Mouse (Mus musculus) stomach, postnatal 0 days (tissue): ENCODE results near the gene Rrp1. TPM values are rescaled to one million over a fixed set of nuclear protein-coding genes. Genes with fewer than 3 reads are reported as not detected.

Experiments used
- ATAC-seq: fragments of 200-750 bp; cut with Nextera tagmentation; 2 replicates; pipeline ENCODE4 v1.8.0; 2017; ENCODE audit not compliant: low FRiP score, low TSS enrichment
- DNase-seq: peaks from one replicate; pipeline ENCODE4 v3.0.0-alpha.2; 2016; ENCODE audit warnings: low spot score
- H3K27ac ChIP-seq: fragments of 300-500 bp; sonication (generic); replicated peaks from 2 replicates; pipeline ENCODE4 v1.5.1; 2014; ENCODE audit warnings: mild to moderate bottlenecking, control low read depth
- H3K27me3 ChIP-seq: fragments of 300-500 bp; sonication (generic); 2 replicates; pipeline ENCODE4 v1.6.1; 2014; ENCODE audit warnings: low read length; ENCODE audit not compliant: control insufficient read depth, insufficient read depth
- H3K36me3 ChIP-seq: fragments of 300-500 bp; sonication (generic); 2 replicates; pipeline ENCODE4 v1.6.1; 2014; ENCODE audit warnings: low read length, mixed read lengths; ENCODE audit not compliant: control insufficient read depth, insufficient read depth
- H3K4me1 ChIP-seq: fragments of 300-500 bp; sonication (generic); replicated peaks from 2 replicates; pipeline ENCODE4 v1.6.1; 2014; ENCODE audit warnings: antibody characterized with exemption; ENCODE audit not compliant: control insufficient read depth, insufficient read depth
- H3K4me2 ChIP-seq: fragments of 300-500 bp; sonication (generic); replicated peaks from 2 replicates; pipeline ENCODE4 v1.6.1; 2014; ENCODE audit warnings: low read depth, mild to moderate bottlenecking, control low read depth, moderate library complexity
- H3K4me3 ChIP-seq: fragments of 300-500 bp; sonication (generic); 2 replicates; pipeline ENCODE4 v1.5.1; 2014; ENCODE audit warnings: low read depth, low read length, control low read depth
- H3K9ac ChIP-seq: fragments of 300-500 bp; sonication (generic); 2 replicates; pipeline ENCODE4 v1.6.1; 2014; ENCODE audit warnings: mild to moderate bottlenecking, low read length, control low read depth, mixed read lengths
- H3K9me3 ChIP-seq: fragments of 300-500 bp; sonication (generic); 2 replicates; pipeline ENCODE4 v1.6.1; 2016; ENCODE audit warnings: low read length; ENCODE audit not compliant: control insufficient read depth
- CTCF ChIP-seq: IDR thresholded peaks from 2 replicates; pipeline ENCODE4 v1.5.1; 2016; ENCODE audit warnings: antibody characterized with exemption, low read depth, mild to moderate bottlenecking, moderate library complexity
- EP300 ChIP-seq: optimal IDR thresholded peaks from 2 replicates; pipeline ENCODE3; 2016; ENCODE audit warnings: antibody characterized with exemption
- WGBS: fragments of 180-500 bp; shearing (Covaris S2); extraction: QIAGEN DNeasy Blood & Tissue Kit; methylation state at CpG from one replicate; pipeline ENCODE4 v1.1.7; 2014; 5-methylcytosine and 5-hydroxymethylcytosine counted together
- polyA plus RNA-seq: library from polyadenylated mRNA; unstranded; fragments of >200 nt; fragmentation: Nextera tagmentation; extraction: Ambion mirVana; gene quantifications from 2 replicates; pipeline ENCODE4 v1.2.1, GENCODE M21; 2015

The Rrp1 gene
- polyA plus RNA-seq, 1 experiment from 2014 or later: 148 TPM

DNA sequence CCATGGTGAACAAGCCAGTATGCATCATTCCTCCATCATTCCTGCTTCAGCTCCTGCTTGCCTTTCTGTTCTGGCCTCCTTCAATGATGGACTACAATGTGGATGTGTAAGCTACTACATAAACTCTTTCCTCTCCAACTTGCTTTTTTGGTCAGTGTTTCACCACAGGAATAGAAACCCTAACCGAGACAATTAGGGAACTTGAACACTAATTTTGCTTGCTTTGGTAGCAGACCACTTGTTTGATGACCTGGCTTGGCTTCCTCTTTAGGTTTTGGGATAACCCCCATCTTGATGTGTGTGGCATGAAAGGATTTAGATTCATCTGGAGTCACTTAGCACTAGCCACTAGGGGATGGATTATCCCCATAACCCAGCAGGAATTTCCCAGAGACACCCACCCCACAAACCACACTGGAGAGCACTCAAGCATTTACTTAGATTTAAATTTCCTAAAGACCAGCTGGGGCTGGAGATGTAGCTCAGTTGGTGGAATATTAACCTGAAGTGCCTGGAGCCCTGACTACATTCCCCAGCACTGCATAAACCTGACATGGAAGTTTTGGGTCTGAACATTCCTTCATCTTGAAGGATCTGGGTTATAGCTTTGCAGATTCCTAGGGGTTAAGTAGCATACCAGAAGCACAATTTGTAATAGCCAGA lies 56.8 kb downstream of the Rrp1 start:
- TF ChIP-seq CTCF (no peak), EP300 (no peak)
- no peaks in the 10 kb centered on the region for H3K9me3 ChIP-seq
- H3K9ac ChIP-seq: no peak overlapping the region
- no peaks in the 10 kb centered on the region for H3K4me1 ChIP-seq
- DNase-seq (no peak), ATAC-seq (no peak)
- H3K27ac ChIP-seq: no peak overlapping the region
- no peaks in the 10 kb centered on the region for H3K36me3 ChIP-seq
- H3K27me3 ChIP-seq: no peaks in the 10 kb centered on the region
- H3K4me2 ChIP-seq: no peak overlapping the region
- WGBS: 71% methylated on average over 1 of the region's 1 CpGs
- no peak overlapping the region for H3K4me3 ChIP-seq

DNA sequence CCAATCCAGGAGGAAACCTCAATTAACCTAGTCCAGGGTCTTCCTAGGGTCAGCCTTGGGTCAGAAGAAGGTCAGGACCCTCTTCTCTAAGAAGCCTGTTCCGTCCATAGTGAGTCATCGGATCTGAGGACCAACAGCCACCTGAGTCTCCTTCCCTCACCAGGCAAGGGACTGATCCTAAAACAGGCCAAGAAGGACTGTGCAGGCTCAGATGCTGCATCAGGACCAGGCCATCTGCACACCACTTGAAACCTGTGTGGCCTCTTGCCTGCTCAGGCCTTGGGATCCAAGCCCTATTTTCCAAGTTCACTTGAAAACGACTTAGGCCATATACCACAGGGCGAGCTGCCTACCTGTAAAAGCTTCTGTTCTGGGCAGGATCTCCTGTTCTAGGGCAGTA lies 59.6 kb downstream of the Rrp1 start:
- Histone ChIP-seq H3K27me3 (no peaks in the 10 kb centered on the region), H3K36me3 (no peaks in the 10 kb centered on the region; the same call in 1 of the 2 replicates), H3K27ac (peak overlapping the region; percentile 63; the same call in 1 of the 2 replicates), H3K9ac (no peak overlapping the region), H3K4me1 (0 out of 2 replicates have a peak, but pooled peaks cover 2% of the 10 kb centered on the region), H3K4me3 (no peak overlapping the region), H3K9me3 (no peaks in the 10 kb centered on the region), H3K4me2 (no peak overlapping the region)
- DNase-seq (no peak), ATAC-seq (no peak)
- TF ChIP-seq CTCF (no peak), EP300 (no peak)
- 70% methylated on average over 4 of the region's 4 CpGs for WGBS

DNA sequence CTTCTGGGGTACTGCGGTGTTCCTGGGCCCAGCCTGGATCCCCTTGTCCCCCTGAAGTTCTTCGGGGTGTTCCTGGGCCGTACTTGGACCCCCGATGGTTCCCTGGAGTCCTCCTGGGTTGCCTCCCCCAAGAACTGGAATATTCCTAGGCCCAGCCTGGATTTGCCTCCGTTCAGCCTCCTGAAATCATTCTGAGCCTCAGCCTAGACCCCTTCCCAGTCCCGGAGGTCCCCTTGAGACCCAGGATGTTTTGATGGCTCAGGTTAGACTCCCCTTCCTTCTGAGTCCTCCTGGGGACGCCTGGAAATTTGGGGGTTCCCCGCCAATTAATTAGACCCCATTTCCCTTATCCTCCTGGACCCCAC lies 60.2 kb downstream of the Rrp1 start:
- H3K4me2 ChIP-seq: peak overlapping the region; percentile 93
- peak; percentile 9; the same call in 1 of the 2 replicates for ATAC-seq
- 25% methylated on average over 8 of the region's 8 CpGs for WGBS
- H3K9me3 ChIP-seq: no peaks in the 10 kb centered on the region
- H3K4me1 ChIP-seq: 0 out of 2 replicates have a peak, but pooled peaks cover 2% of the 10 kb centered on the region
- peak overlapping the region; percentile 97 for H3K9ac ChIP-seq
- TF ChIP-seq CTCF: no peak
- no peak for TF ChIP-seq EP300
- peak overlapping the region; percentile 87 for H3K27ac ChIP-seq
- DNase-seq: no peak
- no peaks in the 10 kb centered on the region; the same call in 1 of the 2 replicates for H3K36me3 ChIP-seq
- no peaks in the 10 kb centered on the region for H3K27me3 ChIP-seq
- H3K4me3 ChIP-seq: peak overlapping the region; percentile 95

DNA sequence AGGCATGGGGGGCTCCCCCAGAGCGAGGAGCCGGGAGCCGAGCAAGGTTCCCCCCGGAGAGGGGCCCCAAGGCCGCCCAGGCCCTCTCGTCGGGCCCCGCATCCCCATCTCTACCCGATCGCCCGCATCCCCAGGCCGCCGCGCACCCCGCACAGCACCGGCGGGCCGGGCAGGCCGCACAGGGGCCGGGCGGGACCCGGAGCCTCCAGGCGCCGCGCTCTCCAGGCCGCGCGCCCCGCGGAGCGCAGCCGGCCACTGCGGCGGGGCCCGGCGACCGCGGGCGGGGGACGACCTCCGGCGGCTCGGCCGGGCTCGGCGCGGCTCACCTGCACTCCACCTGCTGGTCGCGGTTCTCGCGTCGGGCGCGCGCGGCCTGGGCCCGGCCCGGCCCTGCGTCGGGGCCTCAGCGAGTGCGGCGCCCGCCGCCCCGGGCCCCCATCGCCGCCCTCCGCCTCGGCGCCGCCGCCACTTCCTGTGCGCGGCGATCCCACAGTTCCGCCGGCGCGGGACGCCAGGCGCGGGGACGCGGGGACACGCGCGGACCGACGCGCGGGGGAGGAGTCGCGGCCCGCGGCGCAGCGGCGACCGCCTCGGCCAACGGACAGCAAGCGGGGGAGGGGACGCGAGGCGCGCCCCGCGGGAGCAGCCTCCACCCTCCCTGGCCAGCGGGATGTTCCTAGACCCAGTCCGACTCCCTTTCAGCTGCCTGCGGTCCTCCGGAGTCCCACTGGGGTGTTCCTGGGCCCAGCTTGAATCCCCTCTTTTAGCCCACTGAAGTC lies 60.8 kb downstream of the Rrp1 start, which contains the start of gene Agpat3:
Gene Agpat3, minus strand, starts transcription at position 603 of the 779 bp plus-strand sequence.
- TF ChIP-seq EP300 (no peak), CTCF (peak; percentile 23; the same call in 1 of the 2 replicates)

DNA sequence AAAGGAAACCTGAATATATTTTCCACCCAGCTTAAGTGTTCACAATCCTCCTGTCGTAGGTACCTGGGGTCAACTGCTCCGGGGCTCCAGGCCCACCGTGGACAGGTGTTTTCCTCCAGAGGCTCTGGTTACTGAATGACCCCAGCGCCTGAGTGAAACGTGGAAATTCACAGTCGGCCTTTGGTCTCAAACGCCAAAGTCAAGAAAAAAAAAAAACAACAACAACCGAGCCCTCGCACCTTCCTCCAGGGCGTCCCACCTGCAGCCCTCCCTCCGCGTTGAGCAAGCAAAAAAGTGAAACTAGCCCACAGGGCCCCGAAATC lies 61.3 kb downstream of the Rrp1 start:
- no peak for ATAC-seq

More for the DNA sequence above, 60.8 kb downstream of the Rrp1 start, which contains the start of gene Agpat3:
- H3K9ac ChIP-seq: peak within 1 kb of the TSS; percentile 97
- WGBS: under 1% methylated on average over 62 of the region's 113 CpGs
- H3K4me2 ChIP-seq: peak within 1 kb of the TSS; percentile 93
- no peaks in the 10 kb centered on the region; the same call in 1 of the 2 replicates for H3K36me3 ChIP-seq
- peak within 1 kb of the TSS; percentile 95 for H3K4me3 ChIP-seq
- H3K9me3 ChIP-seq: no peaks in the 10 kb centered on the region
- peak; percentile 74 for DNase-seq
- ATAC-seq: peak; percentile 88
- H3K27me3 ChIP-seq: no peaks in the 10 kb centered on the region
- H3K27ac ChIP-seq: peak within 1 kb of the TSS; percentile 87
- H3K4me1 ChIP-seq: 0 out of 2 replicates have a peak, but pooled peaks cover 2% of the 10 kb centered on the region

More for the DNA sequence above, 61.3 kb downstream of the Rrp1 start:
- Histone ChIP-seq H3K9me3 (no peaks in the 10 kb centered on the region), H3K36me3 (no peaks in the 10 kb centered on the region; the same call in 1 of the 2 replicates), H3K9ac (peak overlapping the region; percentile 97), H3K4me2 (peak overlapping the region; percentile 93), H3K27ac (peak overlapping the region; percentile 87), H3K27me3 (no peaks in the 10 kb centered on the region), H3K4me1 (0 out of 2 replicates have a peak, but pooled peaks cover 2% of the 10 kb centered on the region), H3K4me3 (peak overlapping the region; percentile 95)
- no peak for DNase-seq
- no peak for TF ChIP-seq CTCF
- TF ChIP-seq EP300: no peak
- WGBS: 2% methylated on average over 13 of the region's 13 CpGs
